Mouse (Mus musculus) right cerebral cortex, postnatal 10 days (tissue): ENCODE results near the gene Tymp.
A peak's percentile ranks its signal among the peaks of the same experiment; 100 is the strongest.

Source experiments
- DNase-seq, 2 experiments: peaks; one replicate each; pipeline ENCODE4 v3.0.0; 2021; ENCODE audit warnings: low spot score in 2 of 2

Tymp gene

DNA sequence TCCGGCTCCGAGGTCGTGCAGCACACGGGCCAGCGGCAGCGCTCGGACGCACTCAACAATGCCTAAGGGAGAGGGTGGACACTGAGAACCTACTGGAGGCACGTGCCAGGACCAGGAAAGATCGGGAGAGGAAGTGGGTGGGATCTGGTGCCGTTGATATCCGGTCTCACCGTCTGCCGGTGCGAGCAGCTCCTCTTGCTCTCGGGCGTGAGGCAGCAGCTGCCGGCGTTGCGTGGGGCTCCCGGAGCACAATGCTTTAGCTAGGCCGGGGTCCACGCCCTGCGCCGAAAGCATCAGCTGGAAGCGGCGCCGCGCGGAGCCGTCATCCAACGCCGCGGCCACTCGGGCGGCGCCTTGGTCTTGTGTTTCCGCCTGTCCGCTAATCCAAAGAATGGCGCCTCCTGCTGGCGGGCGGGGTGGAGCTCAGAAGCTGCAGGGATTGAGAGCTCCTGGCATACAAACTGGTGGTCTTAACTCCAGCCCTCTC is 3.0 kb downstream of the Tymp start, which contains the start of gene Sco2:
Gene Sco2, minus strand, starts transcription at position 85 of the 487 bp plus-strand sequence.
- peak; percentile 94 to 95 for DNase-seq

DNA sequence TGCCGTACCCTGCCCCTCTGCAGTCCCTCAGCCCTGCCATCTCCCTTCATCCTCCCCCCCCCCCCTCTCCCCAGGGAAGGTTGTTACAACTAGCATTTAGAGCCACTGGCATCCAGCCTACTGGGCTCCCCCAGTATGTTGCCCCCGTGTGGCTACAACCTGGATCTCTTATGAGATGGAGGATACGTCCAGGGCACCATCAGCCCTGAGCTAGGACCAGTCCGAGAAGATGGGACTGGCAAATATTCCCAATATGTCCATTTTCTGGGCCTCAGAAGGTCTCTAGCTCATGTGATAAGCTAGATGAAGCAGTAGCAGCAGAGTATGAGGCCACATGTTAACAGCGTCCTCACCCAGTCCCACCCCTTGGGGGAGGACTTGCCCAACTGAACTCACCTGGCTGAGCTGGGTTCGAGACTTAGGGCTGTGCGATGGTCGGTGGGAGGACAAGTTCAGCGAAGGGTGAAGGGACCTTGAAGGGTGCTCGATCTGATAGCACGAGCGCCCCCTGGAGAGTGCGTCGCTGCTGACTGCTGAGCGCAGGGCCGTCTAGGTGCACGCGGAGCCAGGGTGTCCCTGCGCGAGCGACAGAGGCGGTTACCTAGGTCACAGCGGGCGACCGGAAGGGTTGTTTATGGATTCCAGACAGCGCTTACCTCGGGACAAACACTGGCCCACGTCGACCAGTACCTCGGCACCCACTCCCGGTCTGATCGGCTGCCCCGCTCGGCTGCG is 3.6 kb downstream of the Tymp start:
- DNase-seq: peak; percentile 88 to 90

DNA sequence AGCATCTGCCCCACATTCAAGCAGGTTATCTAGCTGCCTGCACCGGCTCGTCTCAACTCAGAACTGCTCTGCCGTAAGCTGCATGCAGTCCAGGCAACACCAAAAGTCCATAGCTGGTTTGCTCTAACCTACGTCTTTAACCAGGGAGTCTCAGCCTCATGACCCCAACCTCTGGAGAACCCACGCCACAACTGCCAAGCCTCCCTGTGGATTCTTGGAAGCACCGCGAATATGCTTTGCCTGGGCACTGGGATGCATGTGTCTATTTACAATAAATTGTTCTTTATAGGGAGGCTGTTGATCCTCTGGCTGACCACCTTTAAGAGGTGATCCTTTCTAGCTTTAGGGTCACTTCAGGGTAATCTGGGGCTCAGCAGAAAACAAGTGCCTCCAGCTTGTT is 4.3 kb downstream of the Tymp start:
- no peak for DNase-seq

DNA sequence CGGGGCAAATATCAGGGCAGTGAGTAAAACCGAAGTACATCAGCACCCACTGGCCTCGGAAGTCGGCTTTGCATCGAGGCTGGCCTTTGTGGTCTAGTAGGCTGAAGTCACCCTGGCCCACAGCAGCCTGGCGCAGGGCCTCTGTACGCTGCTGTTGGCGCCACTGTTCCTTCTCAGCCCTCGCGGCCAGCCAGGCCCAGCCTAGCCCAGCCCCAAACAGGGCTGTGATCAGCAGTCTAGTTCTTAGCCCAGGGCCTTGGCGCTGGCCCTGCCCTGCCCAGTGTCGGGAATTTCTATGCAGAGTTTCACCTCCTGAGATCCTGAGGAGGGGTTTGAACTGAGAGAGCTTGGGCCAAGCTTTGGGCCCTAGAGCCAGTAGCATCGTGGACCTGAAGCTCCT is 4.8 kb downstream of the Tymp start:
- no peak for DNase-seq

DNA sequence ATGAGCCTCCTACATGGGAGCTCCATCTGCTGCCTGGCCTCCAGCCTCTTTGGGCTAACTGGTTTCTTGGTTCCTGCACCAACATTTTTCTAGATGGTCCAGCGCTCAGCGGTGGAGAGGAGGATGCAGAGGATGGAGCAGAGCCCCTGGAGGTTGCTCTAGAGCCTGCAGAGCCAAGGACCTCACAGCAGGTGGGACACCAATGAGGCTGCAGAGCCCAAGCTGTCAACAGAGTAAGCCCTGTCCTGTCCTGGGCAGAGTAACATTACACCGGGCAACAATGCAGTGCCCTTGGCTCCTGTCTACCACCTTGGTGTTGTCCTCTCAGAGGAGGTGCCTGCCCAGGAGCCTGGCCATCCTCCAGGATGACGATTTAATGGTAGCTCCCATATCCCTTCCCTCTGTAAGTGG is 11.7 kb downstream of the Tymp start:
- no peak for DNase-seq

DNA sequence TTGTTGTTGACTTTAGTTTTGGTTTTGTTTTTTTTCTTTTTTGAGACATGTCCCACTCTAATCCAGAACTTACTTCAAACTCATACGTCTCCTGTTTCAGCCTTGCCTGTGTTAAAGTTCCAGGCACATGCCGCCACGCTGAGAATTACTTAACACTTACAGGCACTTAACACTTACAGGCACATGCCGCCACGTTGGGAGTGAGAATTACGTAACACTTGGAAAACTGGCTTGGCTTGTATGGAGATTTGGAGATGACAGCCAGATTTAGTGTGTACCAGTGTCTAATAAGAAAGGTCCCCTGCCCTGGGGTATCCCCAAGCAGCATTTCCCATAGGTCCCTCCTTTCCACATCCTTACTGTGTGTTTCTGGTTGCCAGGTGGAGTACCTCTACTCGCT is 13.8 kb downstream of the Tymp start:
- no peak for DNase-seq

DNA sequence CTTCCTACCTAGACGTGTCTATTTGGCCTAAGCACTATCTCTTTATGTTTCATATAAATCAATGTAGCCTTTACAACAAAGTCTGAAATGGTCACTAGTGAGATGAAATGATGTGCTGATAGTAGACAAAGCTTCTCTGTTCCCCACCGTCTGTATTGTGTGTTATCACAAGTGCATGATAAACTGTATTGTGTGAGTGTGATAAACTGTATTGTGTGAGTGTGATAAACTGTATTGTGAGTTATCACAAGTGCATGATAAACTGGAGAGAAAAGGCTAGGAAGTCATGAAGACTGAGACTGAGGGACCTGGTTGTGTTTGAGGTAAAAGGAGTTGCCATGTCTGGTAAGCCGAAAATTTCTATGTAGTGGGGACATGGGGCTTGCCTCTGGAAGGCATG is 18.1 kb downstream of the Tymp start:
- DNase-seq: no peak

DNA sequence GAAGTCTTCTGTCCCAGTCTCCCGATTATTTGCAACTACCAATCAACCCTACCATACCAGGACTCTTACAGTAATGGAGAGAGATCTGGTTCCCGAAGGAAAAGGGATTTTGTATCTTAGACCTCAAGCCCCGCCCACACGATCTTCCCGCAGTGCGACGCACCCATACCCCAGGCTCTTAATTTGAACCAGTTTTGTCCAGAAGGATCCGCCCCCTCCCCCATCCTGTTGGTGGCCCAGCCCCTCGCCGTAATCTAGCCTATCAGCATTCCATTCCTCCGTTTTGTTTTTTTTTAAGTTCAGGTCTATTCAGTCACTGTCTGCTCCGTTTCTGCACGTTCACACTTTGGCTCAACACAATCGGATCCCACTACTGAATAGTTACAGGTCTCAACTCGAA is 20.5 kb downstream of the Tymp start:
- peak; percentile 91 to 93 for DNase-seq

DNA sequence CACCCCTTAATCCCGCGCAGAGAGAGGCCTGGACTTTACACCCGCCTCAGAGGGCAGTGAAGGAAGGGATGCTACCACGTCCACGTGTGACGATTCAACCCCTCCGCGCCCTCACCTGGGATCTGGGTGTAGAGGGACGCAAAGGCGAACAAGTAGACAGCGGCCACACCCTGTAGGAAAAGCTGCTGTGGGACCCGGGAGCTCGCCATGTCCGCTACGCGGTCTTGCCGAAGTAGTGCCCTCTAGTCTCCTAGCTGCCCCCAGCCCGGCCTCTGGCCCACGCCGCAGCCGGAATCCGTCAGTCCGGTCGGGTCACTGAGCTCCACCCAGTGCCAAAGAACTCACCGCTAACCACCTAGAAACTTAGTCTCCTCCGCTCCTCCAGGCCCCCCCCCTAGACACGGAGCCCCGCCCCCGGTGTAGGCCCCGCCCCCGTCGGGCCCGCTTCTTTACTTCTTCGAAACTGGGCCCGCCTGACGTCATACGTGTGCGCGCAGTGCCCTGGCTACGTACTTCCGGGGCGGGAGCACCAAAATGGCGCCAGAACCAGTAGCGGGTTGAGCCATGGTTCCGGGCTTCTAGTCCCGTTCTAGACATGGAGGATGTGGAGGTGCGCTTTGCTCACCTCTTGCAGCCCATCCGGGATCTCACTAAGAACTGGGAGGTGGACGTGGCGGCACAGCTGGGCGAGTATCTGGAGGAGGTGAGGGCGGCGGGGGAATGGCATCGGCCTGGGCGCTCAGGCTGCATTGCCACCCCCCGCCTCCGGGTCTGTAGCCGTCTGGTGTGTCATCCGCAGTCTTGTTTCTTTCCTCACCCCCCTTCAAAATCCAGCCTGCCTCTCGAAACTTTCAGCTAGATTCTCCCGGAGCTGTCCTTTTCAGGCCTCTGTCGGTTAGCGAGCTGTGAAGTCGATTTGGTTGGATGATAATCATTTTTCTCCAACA is 21.3 kb downstream of the Tymp start, which contains the start of the genes Lmf2 and Ncaph2:
Gene Lmf2, minus strand, starts transcription at position 419 of the 947 bp plus-strand sequence.
Gene Ncaph2, plus strand, starts transcription at position 479 of the 947 bp plus-strand sequence.
- DNase-seq: peak; percentile 96

DNA sequence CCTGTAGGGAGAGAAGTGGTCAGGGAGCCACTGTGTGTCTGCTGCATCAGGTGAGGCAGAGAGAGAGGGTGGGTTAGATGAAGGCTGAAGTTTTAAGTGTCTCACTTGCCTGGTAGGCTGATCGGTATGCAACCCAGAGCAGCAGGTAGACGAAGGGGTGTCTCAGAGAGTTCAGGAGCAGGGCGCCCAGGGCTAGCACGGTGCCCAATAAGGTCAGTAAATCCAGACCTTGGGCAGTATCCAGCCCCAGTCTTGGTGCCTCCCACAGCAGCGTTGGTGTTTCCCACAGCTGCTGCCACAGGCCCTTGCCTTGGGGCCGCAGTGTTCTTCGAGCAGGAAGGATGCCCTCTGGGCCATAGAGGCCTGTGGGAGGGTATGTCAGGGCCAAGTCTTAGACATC is 22.4 kb downstream of the Tymp start:
- DNase-seq: no peak

DNA sequence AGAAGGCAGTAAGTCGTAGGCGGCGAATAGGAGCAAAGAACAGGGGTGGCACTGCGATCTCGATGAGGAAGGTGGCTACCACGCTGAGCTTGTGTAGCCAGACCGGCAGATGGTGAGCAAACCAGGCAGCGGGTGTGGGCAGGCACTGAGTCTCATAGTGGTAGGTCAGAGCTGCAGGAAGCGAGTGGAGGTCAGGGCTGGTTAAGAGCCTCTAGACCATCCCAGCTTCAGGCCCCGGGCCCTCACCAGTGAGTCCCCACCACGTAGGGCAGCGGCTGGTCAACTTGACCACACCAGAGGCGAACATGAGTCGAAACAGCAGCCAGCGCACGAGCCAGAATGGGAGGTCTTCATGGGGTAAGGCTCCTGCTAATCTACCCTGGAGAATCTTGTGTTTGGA is 23.0 kb downstream of the Tymp start:
- peak in 1 of 2 experiments; percentile 36 for DNase-seq

DNA sequence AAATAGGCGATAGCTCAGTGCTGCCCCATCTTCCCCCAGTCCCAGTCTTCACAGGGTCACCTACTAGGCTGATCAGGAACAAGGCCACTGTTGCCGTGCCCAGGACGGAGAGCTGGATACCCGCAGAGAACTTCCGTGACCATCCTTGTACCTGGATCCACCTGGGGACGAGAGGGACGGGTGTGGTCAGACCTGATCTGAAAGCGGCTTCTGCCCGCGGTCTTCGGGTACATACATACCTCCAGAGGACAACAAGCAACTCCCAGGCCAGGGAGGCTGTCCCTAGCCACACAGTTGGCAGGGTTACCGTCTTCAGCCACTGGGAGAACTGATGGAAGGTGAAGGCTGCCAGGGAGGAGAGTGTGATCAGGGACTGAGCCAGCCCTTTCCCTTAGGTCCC is 24.0 kb downstream of the Tymp start:
- no peak for DNase-seq

DNA sequence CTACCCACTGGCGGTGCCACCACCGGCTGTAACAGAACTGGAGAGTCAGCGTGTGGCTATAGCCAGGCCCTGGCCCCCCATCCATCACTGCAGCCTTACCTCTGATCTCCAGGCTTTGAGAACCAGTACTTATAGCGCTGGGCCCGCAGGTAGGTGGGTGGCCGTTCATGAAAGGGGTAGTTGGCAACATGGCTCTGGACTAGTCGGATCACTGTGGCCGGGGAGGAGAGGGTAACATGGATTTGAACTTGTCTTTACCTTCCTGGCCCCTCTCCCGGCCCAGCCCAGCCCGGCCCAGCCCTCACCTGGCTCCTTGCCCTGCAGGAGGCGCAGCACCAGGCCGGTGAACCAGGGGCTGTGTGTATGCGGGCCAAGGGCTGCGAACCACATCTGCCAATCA is 24.8 kb downstream of the Tymp start:
- DNase-seq: no peak

DNA sequence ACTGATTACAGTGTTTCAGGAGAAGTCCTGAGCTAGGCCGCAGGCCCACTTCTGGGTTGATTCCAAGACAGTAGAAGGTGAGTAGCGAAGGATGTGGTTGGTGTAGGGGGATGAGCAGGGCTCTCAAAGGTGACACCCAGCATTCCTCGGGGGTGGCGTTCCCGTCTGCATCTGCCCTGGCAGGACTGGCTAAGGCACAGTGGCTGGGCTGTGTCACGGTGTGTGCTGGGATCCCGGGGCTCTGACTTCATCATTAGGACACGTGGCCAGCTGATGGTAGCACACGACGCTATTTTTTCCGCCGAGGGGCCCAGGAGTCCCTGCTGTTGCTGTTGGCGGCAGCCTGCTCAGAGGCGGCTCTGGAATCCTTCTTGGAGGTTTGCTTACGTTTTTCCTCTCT is 25.5 kb downstream of the Tymp start:
- no peak for DNase-seq

DNA sequence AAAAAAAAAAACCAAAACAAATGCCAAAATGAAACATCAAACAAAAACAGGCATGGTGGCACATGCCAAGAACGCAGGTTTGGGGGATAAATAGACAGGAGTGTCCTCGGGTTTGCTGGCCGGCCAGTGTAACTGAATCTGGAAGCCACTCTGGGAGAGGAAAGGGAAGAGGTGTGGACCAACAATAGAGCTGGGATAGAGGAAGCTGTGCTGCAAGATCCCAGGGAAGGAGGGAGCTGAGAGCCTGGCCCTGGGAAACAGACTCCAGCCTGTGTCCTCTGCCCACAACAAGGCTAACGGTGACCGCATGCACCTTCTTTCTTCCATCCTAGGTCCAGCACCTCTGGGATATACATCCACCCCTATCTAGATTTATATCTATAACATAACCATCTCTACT is 26.4 kb downstream of the Tymp start:
- no peak for DNase-seq

DNA sequence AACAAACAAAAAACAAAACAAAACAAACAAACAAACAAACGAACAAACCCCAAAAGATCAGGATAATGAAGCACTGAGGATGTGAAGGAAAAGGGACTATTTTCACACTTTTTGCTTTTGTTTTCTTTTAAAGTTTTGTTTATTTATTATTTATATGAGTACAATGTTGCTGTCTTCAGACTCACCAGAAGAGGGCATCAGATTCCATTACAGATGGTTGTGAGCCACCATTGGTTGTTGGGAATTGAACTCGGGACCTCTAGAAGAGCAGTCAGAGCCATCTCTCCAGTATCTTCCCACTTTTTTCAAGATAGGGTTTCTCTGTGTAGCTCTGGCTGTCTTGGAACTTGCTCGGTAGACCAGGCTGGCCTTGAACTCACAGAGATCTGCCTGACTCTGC is 33.5 kb downstream of the Tymp start:
- DNase-seq: no peak

DNA sequence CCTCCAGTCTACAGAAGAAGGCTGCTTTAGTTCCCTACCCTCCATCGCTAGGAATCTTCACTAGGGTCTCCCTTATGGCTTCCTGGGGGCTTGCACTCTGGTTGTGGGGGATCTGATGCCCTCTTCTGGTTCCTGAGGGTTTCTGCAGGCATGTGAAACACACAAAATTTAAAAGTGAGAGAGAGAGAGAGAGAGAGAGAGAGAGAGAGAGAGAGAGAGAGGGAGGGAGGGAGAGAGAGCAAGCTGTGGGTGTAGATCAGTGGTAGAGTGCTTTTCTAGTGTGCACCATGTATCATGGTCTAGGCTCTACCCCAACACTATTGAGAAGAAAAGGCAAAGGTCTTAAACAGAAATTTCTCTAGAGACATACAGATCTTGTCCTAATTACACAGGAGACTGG is 35.2 kb downstream of the Tymp start:
- no peak for DNase-seq

DNA sequence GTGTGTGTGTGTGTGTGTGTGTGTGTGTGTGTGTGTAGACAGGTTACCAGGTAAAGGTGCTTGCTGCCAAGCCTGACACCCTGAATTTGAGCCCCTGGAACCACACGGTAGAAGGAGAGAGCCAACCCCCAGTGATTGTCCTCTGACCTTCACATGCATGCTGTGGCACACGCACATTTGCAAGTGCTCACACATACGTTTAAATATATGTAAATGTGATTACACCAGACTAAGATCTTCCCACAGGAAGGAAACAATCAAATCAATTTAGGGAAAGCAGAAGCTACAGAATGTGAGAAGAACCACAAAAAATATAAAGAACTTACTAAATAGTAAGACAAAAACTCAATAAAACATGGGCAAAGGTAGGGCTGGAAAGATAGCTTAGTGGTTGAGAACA is 36.7 kb downstream of the Tymp start:
- no peak for DNase-seq

DNA sequence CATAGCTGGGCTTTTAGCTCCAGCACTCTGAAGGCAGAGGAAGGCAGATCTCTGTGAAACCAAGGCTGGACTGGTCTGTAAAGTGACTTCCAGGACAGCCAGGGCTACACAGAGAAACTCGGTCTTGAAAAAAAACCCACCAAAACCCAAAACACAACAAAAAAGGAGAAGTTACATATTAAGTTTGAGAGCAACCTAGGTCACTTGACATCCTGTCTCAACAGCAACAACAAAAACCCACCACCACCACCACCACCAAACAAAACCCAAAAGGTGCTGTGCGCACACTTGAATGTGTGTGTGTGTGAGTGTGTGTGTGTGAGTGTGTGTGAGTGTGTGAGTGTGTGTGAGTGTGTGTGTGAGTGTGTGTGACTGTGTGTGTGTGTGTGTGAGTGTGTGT is 37.1 kb downstream of the Tymp start:
- no peak for DNase-seq

DNA sequence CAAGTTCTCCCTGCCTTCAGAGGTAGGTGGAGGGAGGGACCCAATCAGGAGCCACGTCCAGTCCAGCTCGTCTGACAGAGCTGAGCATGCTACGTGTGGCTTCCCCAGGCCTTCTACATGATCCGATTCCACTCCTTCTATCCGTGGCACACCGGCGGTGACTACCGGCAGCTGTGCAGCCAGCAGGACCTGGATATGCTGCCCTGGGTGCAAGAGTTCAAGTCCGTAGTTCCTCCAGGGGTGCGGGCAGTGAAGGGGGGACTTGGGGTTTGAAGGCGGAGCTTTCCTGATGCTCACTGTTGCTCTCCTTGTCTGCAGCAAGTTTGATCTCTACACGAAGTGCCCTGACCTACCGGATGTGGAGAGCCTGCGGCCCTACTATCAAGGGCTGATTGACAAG is 40.4 kb downstream of the Tymp start:
- DNase-seq: no peak

DNA sequence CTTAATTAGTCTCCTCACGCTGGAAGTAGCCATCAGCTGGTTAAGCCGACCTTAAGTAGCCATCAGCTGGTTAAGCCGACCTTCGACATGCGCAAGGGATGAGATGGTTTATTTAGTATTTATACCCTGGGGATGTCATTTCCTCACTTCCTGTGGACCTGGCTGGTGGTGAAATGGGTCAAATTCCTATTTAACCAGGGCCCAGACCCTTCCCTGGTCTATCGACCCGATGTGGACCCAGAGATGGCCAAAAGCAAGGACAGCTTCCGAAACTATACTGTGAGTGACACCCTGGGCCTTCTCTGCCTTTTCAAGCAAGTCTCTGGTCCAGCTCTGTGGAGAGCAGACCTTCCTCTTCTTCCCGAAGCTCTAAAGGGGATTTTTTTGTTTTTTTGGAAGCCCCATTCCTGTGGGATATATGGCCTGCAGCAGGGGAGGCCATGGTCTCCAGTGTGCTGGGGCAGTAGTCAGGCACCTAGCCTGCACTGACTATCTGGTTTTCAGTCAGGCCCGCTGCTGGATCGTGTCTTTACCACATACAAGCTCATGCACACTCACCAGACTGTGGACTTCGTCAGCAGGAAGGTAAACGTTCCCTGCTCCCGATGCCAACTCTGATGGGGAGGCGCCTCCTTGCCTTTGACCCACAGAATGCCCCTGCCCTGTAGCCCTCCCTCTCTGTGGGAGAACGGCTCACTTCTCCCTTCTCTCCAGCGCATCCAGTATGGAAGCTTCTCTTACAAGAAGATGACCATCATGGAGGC is 41.9 kb downstream of the Tymp start:
- no peak for DNase-seq

DNA sequence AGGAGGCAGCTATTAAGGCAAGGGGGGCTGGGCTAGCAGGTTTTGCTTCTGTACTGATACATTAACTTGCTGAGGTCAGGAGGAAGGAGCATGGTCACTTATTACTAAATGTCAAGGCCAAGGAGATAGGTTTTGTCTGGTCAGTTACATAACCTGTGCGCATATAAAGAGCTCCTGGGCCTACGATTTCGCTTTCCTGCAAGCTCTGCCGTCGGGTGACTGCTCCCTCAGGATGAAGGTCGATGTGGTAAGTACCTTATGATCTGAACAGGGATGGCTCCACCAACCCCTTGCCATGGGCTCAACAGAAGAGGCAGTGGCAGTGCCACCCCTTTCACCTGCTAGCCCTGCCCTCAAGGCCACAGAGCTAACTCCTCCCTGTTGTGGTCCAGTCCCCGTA is 42.6 kb downstream of the Tymp start, which contains the start of gene Miox:
Gene Miox, plus strand, starts transcription at position 128 of the 400 bp plus-strand sequence.
- DNase-seq: no peak
